Mouse (Mus musculus) neural tube, embryonic 11.5 days (tissue): ENCODE results near the gene Gse1. TPM values are rescaled to one million over a fixed set of nuclear protein-coding genes. Genes with fewer than 3 reads are reported as not detected.
A peak's percentile ranks its signal among the peaks of the same experiment; 100 is the strongest.

ENCODE experiments used
- ATAC-seq: fragments of 200-750 bp; cut with Nextera tagmentation; 2 replicates; pipeline ENCODE4 v1.8.0; 2017; ENCODE audit warnings: moderate number of reproducible peaks, mild to moderate bottlenecking, moderate TSS enrichment, moderate library complexity; ENCODE audit not compliant: insufficient read depth, low FRiP score, low TSS enrichment
- DNase-seq: peaks from one replicate; pipeline ENCODE4 v3.0.0-alpha.2; 2015; ENCODE audit warnings: low spot score
- H3K27ac ChIP-seq: fragments of 300-500 bp; sonication (generic); 2 replicates; pipeline ENCODE4 v1.5.1; 2014; ENCODE audit warnings: low read depth, mild to moderate bottlenecking, low read length
- H3K27me3 ChIP-seq: fragments of 300-500 bp; sonication (generic); 2 replicates; pipeline ENCODE4 v1.6.1; 2014; ENCODE audit warnings: mild to moderate bottlenecking, low read length, mixed read lengths; ENCODE audit not compliant: control insufficient read depth, insufficient read depth
- H3K36me3 ChIP-seq: fragments of 300-500 bp; sonication (generic); 2 replicates; pipeline ENCODE4 v1.6.1; 2014; ENCODE audit warnings: mild to moderate bottlenecking, low read length, moderate library complexity, mixed read lengths; ENCODE audit not compliant: control insufficient read depth, insufficient read depth
- H3K4me1 ChIP-seq: fragments of 300-500 bp; sonication (generic); 2 replicates; pipeline ENCODE4 v1.6.1; 2014; ENCODE audit warnings: low read length, mixed read lengths; ENCODE audit not compliant: control insufficient read depth, insufficient read depth
- H3K4me2 ChIP-seq: fragments of 300-500 bp; sonication (generic); 2 replicates; pipeline ENCODE4 v1.6.1; 2014; ENCODE audit warnings: low read depth, mild to moderate bottlenecking, moderate library complexity
- H3K4me3 ChIP-seq: fragments of 300-500 bp; sonication (generic); 2 replicates; pipeline ENCODE4 v1.5.1; 2014; ENCODE audit warnings: low read depth, low read length
- H3K9ac ChIP-seq: fragments of 300-500 bp; sonication (generic); 2 replicates; pipeline ENCODE4 v1.6.1; 2014; ENCODE audit warnings: mild to moderate bottlenecking, low read length
- H3K9me3 ChIP-seq: fragments of 300-500 bp; sonication (generic); 2 replicates; pipeline ENCODE4 v1.6.1; 2016; ENCODE audit warnings: low read length; ENCODE audit not compliant: control insufficient read depth
- WGBS: fragments of 180-500 bp; shearing (Covaris S2); extraction: QIAGEN DNeasy Blood & Tissue Kit; methylation state at CpG from one replicate; pipeline ENCODE4 v1.1.7; 2014; 5-methylcytosine and 5-hydroxymethylcytosine counted together
- polyA plus RNA-seq: library from polyadenylated mRNA; unstranded; fragments of >200 nt; fragmentation: Nextera tagmentation; extraction: Ambion mirVana; gene quantifications from 2 replicates; pipeline ENCODE4 v1.2.1, GENCODE M21; 2014

Gse1 gene
- polyA plus RNA-seq, 1 experiment from 2014 or later = 33.5 TPM

- H3K36me3 ChIP-seq = no peaks in the 10 kb centered on the region
- no peak overlapping the region for H3K27ac ChIP-seq
- H3K4me3 ChIP-seq = no peak overlapping the region
- ATAC-seq (no peak), DNase-seq (peak; percentile 12)
- H3K9ac ChIP-seq = no peak overlapping the region
- peaks cover 63% of the 10 kb centered on the region for H3K4me1 ChIP-seq
- WGBS = 73% methylated on average over 15 of the region's 15 CpGs
- H3K27me3 ChIP-seq = no peaks in the 10 kb centered on the region
- H3K9me3 ChIP-seq = no peaks in the 10 kb centered on the region
- H3K4me2 ChIP-seq = no peak overlapping the region
Observed at GRCm38 (mm10) chr8:120290614-120291013, 62.4 kb downstream of the Gse1 start.

GRCm38 (mm10) chr8:120291650-120292049 is 63.4 kb downstream of the Gse1 start:
- H3K36me3 ChIP-seq = no peaks in the 10 kb centered on the region
- H3K4me3 ChIP-seq = no peak overlapping the region
- no peaks in the 10 kb centered on the region for H3K9me3 ChIP-seq
- peaks cover 73% of the 10 kb centered on the region for H3K4me1 ChIP-seq
- 0 out of 2 replicates have a peak overlapping the region, but pooled peaks have one; percentile 28 for H3K9ac ChIP-seq
- no peak overlapping the region; the same call in 1 of the 2 replicates for H3K4me2 ChIP-seq
- ATAC-seq = no peak
- H3K27me3 ChIP-seq = no peaks in the 10 kb centered on the region
- WGBS = 78% methylated on average over 9 of the region's 9 CpGs
- peak overlapping the region; percentile 89; the same call in 1 of the 2 replicates for H3K27ac ChIP-seq
- peak; percentile 8 for DNase-seq

GRCm38 (mm10) chr8:120292316-120293107 is 64.3 kb downstream of the Gse1 start:
- H3K27me3 ChIP-seq = no peaks in the 10 kb centered on the region
- no peaks in the 10 kb centered on the region for H3K36me3 ChIP-seq
- DNase-seq (peak; percentile 64), ATAC-seq (no peak)
- H3K9ac ChIP-seq = peak overlapping the region; percentile 30; the same call in 1 of the 2 replicates
- WGBS = 49% methylated on average over 8 of the region's 8 CpGs
- no peak overlapping the region for H3K4me3 ChIP-seq
- no peaks in the 10 kb centered on the region for H3K9me3 ChIP-seq
- peak overlapping the region; percentile 89 for H3K27ac ChIP-seq
- no peak overlapping the region for H3K4me2 ChIP-seq
- H3K4me1 ChIP-seq = peaks cover 80% of the 10 kb centered on the region

GRCm38 (mm10) chr8:120293421-120294357 is 65.4 kb downstream of the Gse1 start:
- peak; percentile 48 for DNase-seq
- no peak for ATAC-seq
- Histone ChIP-seq H3K9ac (peak overlapping the region; percentile 30), H3K27ac (peak overlapping the region; percentile 89), H3K4me2 (peak overlapping the region; percentile 8; the same call in 1 of the 2 replicates), H3K36me3 (no peaks in the 10 kb centered on the region), H3K4me3 (no peak overlapping the region), H3K4me1 (peaks cover 85% of the 10 kb centered on the region), H3K9me3 (no peaks in the 10 kb centered on the region), H3K27me3 (no peaks in the 10 kb centered on the region)
- WGBS = 33% methylated on average over 18 of the region's 18 CpGs

GRCm38 (mm10) chr8:120294982-120295870 is 67.0 kb downstream of the Gse1 start:
- Histone ChIP-seq H3K4me3 (no peak overlapping the region), H3K4me1 (peaks cover 83% of the 10 kb centered on the region)

GRCm38 (mm10) chr8:120297000-120297399 is 68.7 kb downstream of the Gse1 start:
- Histone ChIP-seq H3K9me3 (no peaks in the 10 kb centered on the region), H3K36me3 (no peaks in the 10 kb centered on the region), H3K4me3 (no peak overlapping the region), H3K4me2 (peak overlapping the region; percentile 22; the same call in 1 of the 2 replicates), H3K27me3 (no peaks in the 10 kb centered on the region), H3K4me1 (peaks cover 87% of the 10 kb centered on the region), H3K9ac (peak overlapping the region; percentile 30; the same call in 1 of the 2 replicates), H3K27ac (peak overlapping the region; percentile 89)
- ATAC-seq = peak; percentile 45
- 7% methylated on average over 5 of the region's 5 CpGs for WGBS
- peak; percentile 76 for DNase-seq

More at GRCm38 (mm10) chr8:120294982-120295870, 67.0 kb downstream of the Gse1 start:
- no peaks in the 10 kb centered on the region for H3K27me3 ChIP-seq
- H3K4me2 ChIP-seq = peak overlapping the region; percentile 31
- H3K27ac ChIP-seq = peak overlapping the region; percentile 89
- no peaks in the 10 kb centered on the region for H3K36me3 ChIP-seq
- no peaks in the 10 kb centered on the region for H3K9me3 ChIP-seq
- DNase-seq (peak; percentile 75), ATAC-seq (peak; percentile 35)
- H3K9ac ChIP-seq = peak overlapping the region; percentile 45
- 22% methylated on average over 16 of the region's 17 CpGs for WGBS

GRCm38 (mm10) chr8:120298601-120299532 is 70.6 kb downstream of the Gse1 start:
- DNase-seq (peak; percentile 88), ATAC-seq (peak; percentile 60)
- Histone ChIP-seq H3K4me1 (peaks cover 75% of the 10 kb centered on the region), H3K4me3 (no peak overlapping the region), H3K4me2 (peak overlapping the region; percentile 28), H3K36me3 (no peaks in the 10 kb centered on the region), H3K27ac (peak overlapping the region; percentile 83), H3K9ac (no peak overlapping the region), H3K9me3 (no peaks in the 10 kb centered on the region), H3K27me3 (no peaks in the 10 kb centered on the region)
- 27% methylated on average over 22 of the region's 22 CpGs for WGBS
